Comparison of ENCODE assay signal across 16 mouse cellular contexts in genomic region chr14:24751227-24751626, GRCm38 (mm10).
A peak's percentile ranks its signal among the peaks of the same experiment; 100 is the strongest.
DNase-seq lines count a peak whose midpoint lies in the region; ATAC-seq lines count a peak whose summit lies in the region.
"Had no signal": no experiment of that assay in that cellular context is flagged by ENCODE, and none has a peak within 500 bp of the region (broad histone marks: within the 10 kb centered on the region; RNA-seq: fewer than 3 reads in every experiment).

No protein-coding gene starts in this region.

- no peaks in the 10 kb centered on the region for H3K9me3 ChIP-seq in forebrain, embryonic 10.5 days
- H3K9me3 ChIP-seq in forebrain, embryonic 16.5 days (ENCODE audit: control insufficient read depth, low read length): no peaks in the 10 kb centered on the region
- no peaks in the 10 kb centered on the region for H3K9me3 ChIP-seq in heart, embryonic 13.5 days
- H3K9me3 ChIP-seq in hindbrain, embryonic 13.5 days: no peaks in the 10 kb centered on the region
- no peaks in the 10 kb centered on the region for H3K9me3 ChIP-seq in hindbrain, embryonic 14.5 days (ENCODE audit: control insufficient read depth, low read length)
- no peaks in the 10 kb centered on the region for H3K9me3 ChIP-seq in embryonic facial prominence, embryonic 10.5 days

- WGBS in forebrain, embryonic 10.5 days: 94% methylated on average over 8 of the region's 8 CpGs
- 90% methylated on average over 8 of the region's 8 CpGs for WGBS in forebrain, embryonic 16.5 days
- WGBS in heart, embryonic 13.5 days: 56% methylated on average over 8 of the region's 8 CpGs
- 87% methylated on average over 8 of the region's 8 CpGs for WGBS in hindbrain, embryonic 13.5 days
- WGBS in hindbrain, embryonic 14.5 days: 91% methylated on average over 8 of the region's 8 CpGs
- WGBS in embryonic facial prominence, embryonic 10.5 days: 90% methylated on average over 8 of the region's 8 CpGs

- 0 out of 2 replicates have a peak overlapping the region, but pooled peaks have one; percentile 1 for H3K27ac ChIP-seq in forebrain, embryonic 10.5 days
- no peak overlapping the region for H3K27ac ChIP-seq in forebrain, embryonic 16.5 days (ENCODE audit: low read length)
- H3K27ac ChIP-seq in heart, embryonic 13.5 days (replicated peaks): no peak overlapping the region
- H3K27ac ChIP-seq in hindbrain, embryonic 13.5 days: peak overlapping the region; percentile 50; the same call in 1 of the 2 replicates
- no peak overlapping the region for H3K27ac ChIP-seq in hindbrain, embryonic 14.5 days
- H3K27ac ChIP-seq in embryonic facial prominence, embryonic 10.5 days (replicated peaks): 0 out of 2 replicates have a peak overlapping the region, but pooled peaks have one; percentile 16
- H3K27ac ChIP-seq: hindbrain, postnatal 0 days had no signal

- no peak overlapping the region for H3K4me2 ChIP-seq in forebrain, embryonic 16.5 days (ENCODE audit: low read length)
- H3K4me2 ChIP-seq in heart, embryonic 13.5 days: 0 out of 2 replicates have a peak overlapping the region, but pooled peaks have one; percentile 7
- H3K4me2 ChIP-seq in hindbrain, embryonic 13.5 days: no peak overlapping the region
- H3K4me2 ChIP-seq in hindbrain, embryonic 14.5 days (replicated peaks): no peak overlapping the region

- H3K9ac ChIP-seq in forebrain, embryonic 16.5 days (replicated peaks; ENCODE audit: low read depth, low read length): no peak overlapping the region
- H3K9ac ChIP-seq in heart, embryonic 13.5 days: no peak overlapping the region
- H3K9ac ChIP-seq in hindbrain, embryonic 13.5 days: no peak overlapping the region
- no peak overlapping the region for H3K9ac ChIP-seq in hindbrain, embryonic 14.5 days

- ATAC-seq in forebrain, embryonic 16.5 days: no peak
- ATAC-seq in heart, embryonic 13.5 days (ENCODE audit: extremely low read depth, insufficient number of reproducible peaks, low FRiP score, low TSS enrichment): no peak
- no peak for ATAC-seq in hindbrain, embryonic 13.5 days (ENCODE audit: low FRiP score)
- ATAC-seq in hindbrain, embryonic 14.5 days (ENCODE audit: low FRiP score): no peak
- no peak for ATAC-seq in granulocyte monocyte progenitor cell, adult 5-6 weeks (replicated peaks; ENCODE audit: poor library complexity, severe bottlenecking)
- ATAC-seq: forebrain, embryonic 14.5 days; hindbrain, postnatal 0 days had no signal

- DNase-seq in forebrain, embryonic 10.5 days (ENCODE audit: extremely low spot score, low spot score): no peak
- no peak for DNase-seq in heart, postnatal 25 days (ENCODE audit: low spot score)
- no peak for DNase-seq in hindbrain, embryonic 14.5 days (ENCODE audit: low spot score)
- DNase-seq in embryonic facial prominence, embryonic 10.5 days (ENCODE audit: low spot score): no peak
- DNase-seq: adrenal gland, postnatal 10 days; cerebellum, adult 11 months; cerebellum, adult 8-10 months; cerebellum, postnatal 36 days; gastrocnemius, postnatal 36 days; kidney, adult 11 months had no signal

- peaks cover 25% of the 10 kb centered on the region for H3K4me1 ChIP-seq in forebrain, embryonic 10.5 days
- peaks cover 26% of the 10 kb centered on the region for H3K4me1 ChIP-seq in forebrain, embryonic 16.5 days (replicated peaks; ENCODE audit: control insufficient read depth, insufficient read depth, low read length)
- peaks cover 56% of the 10 kb centered on the region for H3K4me1 ChIP-seq in heart, embryonic 13.5 days
- H3K4me1 ChIP-seq in hindbrain, embryonic 13.5 days (replicated peaks): peaks cover 28% of the 10 kb centered on the region
- H3K4me1 ChIP-seq in hindbrain, embryonic 14.5 days (replicated peaks; ENCODE audit: control insufficient read depth, insufficient read depth, low read length): peaks cover 17% of the 10 kb centered on the region
- H3K4me1 ChIP-seq in embryonic facial prominence, embryonic 10.5 days: peaks cover 24% of the 10 kb centered on the region

- no peaks in the 10 kb centered on the region for H3K36me3 ChIP-seq in forebrain, embryonic 10.5 days (replicated peaks)
- no peaks in the 10 kb centered on the region for H3K36me3 ChIP-seq in forebrain, embryonic 16.5 days (ENCODE audit: control insufficient read depth, insufficient read depth)
- no peaks in the 10 kb centered on the region for H3K36me3 ChIP-seq in heart, embryonic 13.5 days
- H3K36me3 ChIP-seq in hindbrain, embryonic 13.5 days: no peaks in the 10 kb centered on the region
- H3K36me3 ChIP-seq in hindbrain, embryonic 14.5 days (replicated peaks; ENCODE audit: control insufficient read depth, insufficient read depth): no peaks in the 10 kb centered on the region
- no peaks in the 10 kb centered on the region for H3K36me3 ChIP-seq in embryonic facial prominence, embryonic 10.5 days (replicated peaks)

- no peak overlapping the region for H3K4me3 ChIP-seq in forebrain, embryonic 10.5 days
- no peak overlapping the region for H3K4me3 ChIP-seq in forebrain, embryonic 16.5 days (replicated peaks; ENCODE audit: low read length)
- no peak overlapping the region for H3K4me3 ChIP-seq in heart, embryonic 13.5 days
- no peak overlapping the region for H3K4me3 ChIP-seq in hindbrain, embryonic 13.5 days
- H3K4me3 ChIP-seq in hindbrain, embryonic 14.5 days (replicated peaks; ENCODE audit: low read length): no peak overlapping the region
- H3K4me3 ChIP-seq in embryonic facial prominence, embryonic 10.5 days: no peak overlapping the region

- H3K27me3 ChIP-seq in forebrain, embryonic 10.5 days (ENCODE audit: poor library complexity, severe bottlenecking): no peaks in the 10 kb centered on the region
- H3K27me3 ChIP-seq in forebrain, embryonic 16.5 days (replicated peaks; ENCODE audit: control insufficient read depth, insufficient read depth, low read length): no peaks in the 10 kb centered on the region
- H3K27me3 ChIP-seq in heart, embryonic 13.5 days (replicated peaks): no peaks in the 10 kb centered on the region
- H3K27me3 ChIP-seq in hindbrain, embryonic 13.5 days: no peaks in the 10 kb centered on the region
- H3K27me3 ChIP-seq in hindbrain, embryonic 14.5 days (ENCODE audit: control insufficient read depth, insufficient read depth, low read length): no peaks in the 10 kb centered on the region
- H3K27me3 ChIP-seq in embryonic facial prominence, embryonic 10.5 days (replicated peaks; ENCODE audit: low read depth, poor library complexity, severe bottlenecking): 0 out of 2 replicates have a peak, but pooled peaks cover 2% of the 10 kb centered on the region

- intact Hi-C loops in heart, postnatal 25 days (cut with DNase I): no loop called here

Comparison
In these comparisons a context has a peak if more than half of its experiments do, and no peak if none do; other contexts are left out.
1. H3K27ac ChIP-seq: peak in forebrain, embryonic 10.5 days (single experiment), hindbrain, embryonic 13.5 days (single experiment) and embryonic facial prominence, embryonic 10.5 days (single experiment); none in forebrain, embryonic 16.5 days (single experiment), heart, embryonic 13.5 days (single experiment) and hindbrain, embryonic 14.5 days (single experiment).